Mouse (Mus musculus) spleen, adult 10 weeks (tissue): Measurements from ENCODE around the gene Rhbdf2. TPM values are rescaled to one million over a fixed set of nuclear protein-coding genes. Genes with fewer than 3 reads are reported as not detected.

Experiments used
- polyA plus RNA-seq: library from polyadenylated mRNA; stranded (reverse); fragments of 350-450 nt; fragmentation: Illumina TruSeq; extraction: RNeasy Lipid Tissue Mini Kit (QIAGEN cat#74804); gene quantifications from one replicate; pipeline ENCODE4 v1.2.3, GENCODE M21; 2015; ENCODE audit warnings: low replicate concordance; ENCODE audit not compliant: insufficient read depth

Gene Rhbdf2
- 9.8 TPM for polyA plus RNA-seq

GRCm38 (mm10) chr11:116626299-116627071 lies at the start of gene Rhbdf2:
Gene Rhbdf2 (minus strand): TSS chr11:116627019.

GRCm38 (mm10) chr11:116654255-116654821 lies 27.5 kb upstream of the Rhbdf2 start, which contains the start of gene Cygb:
Gene Cygb (minus strand): TSS chr11:116654313.

GRCm38 (mm10) chr11:116653234-116653633 lies 26.4 kb upstream of the Rhbdf2 start, which contains the start of gene Prcd:
Gene Prcd (plus strand): TSS chr11:116653534.

GRCm38 (mm10) chr11:116586310-116586709 lies 40.5 kb downstream of the Rhbdf2 start, which contains the start of gene Aanat:
Gene Aanat (plus strand): TSS chr11:116586432.

GRCm38 (mm10) chr11:116581376-116581814 lies 45.4 kb downstream of the Rhbdf2 start, which contains the start of gene Ube2o:
Gene Ube2o (minus strand): TSS chr11:116581447.

Other genes with a start within 250 kb of the Rhbdf2 start
- 14.8 TPM for gene Rnf157, start 214.0 kb downstream of the Rhbdf2 start, polyA plus RNA-seq
- gene Ubald2, start 192.9 kb downstream of the Rhbdf2 start, polyA plus RNA-seq: 21.9 TPM
- not detected for gene Qrich2, start 160.8 kb downstream of the Rhbdf2 start, polyA plus RNA-seq
- gene Prpsap1, start 132.8 kb downstream of the Rhbdf2 start, polyA plus RNA-seq: 72.5 TPM
- 1.9 TPM for gene Sphk1, start 96.1 kb downstream of the Rhbdf2 start, polyA plus RNA-seq
- 22.0 TPM for gene Ube2o, start 45.6 kb downstream of the Rhbdf2 start, polyA plus RNA-seq
- gene Aanat, start 40.6 kb downstream of the Rhbdf2 start, polyA plus RNA-seq: not detected
- gene Prcd, start 26.5 kb upstream of the Rhbdf2 start, polyA plus RNA-seq: not detected
- gene Cygb, start 27.3 kb upstream of the Rhbdf2 start, polyA plus RNA-seq: 3.1 TPM
- not detected for gene St6galnac1, start 148.5 kb upstream of the Rhbdf2 start, polyA plus RNA-seq
- 11.8 TPM for gene Mxra7, start 201.0 kb upstream of the Rhbdf2 start, polyA plus RNA-seq
- 116 TPM for gene Mettl23, start 216.3 kb upstream of the Rhbdf2 start, polyA plus RNA-seq
- 39.3 TPM for gene Jmjd6, start 216.4 kb upstream of the Rhbdf2 start, polyA plus RNA-seq
- gene Mfsd11, start 225.4 kb upstream of the Rhbdf2 start, polyA plus RNA-seq: 22.4 TPM
- gene Srsf2, start 226.1 kb upstream of the Rhbdf2 start, polyA plus RNA-seq: 528 TPM